Mouse (Mus musculus) kidney, postnatal 36 days (tissue): ENCODE measurements at regions not wholly inside any gene's neighbourhood (a gene's known extent, or its start where the extent isn't known, plus 50 kb on each side); places are given as distances from the start of the nearest gene placed in this dataset.

Source experiments
- DNase-seq, 2 experiments: peaks; one replicate each; pipeline ENCODE4 v3.0.0; 2021 to 2022; ENCODE audit warnings: mixed read lengths in 2 of 2

DNA sequence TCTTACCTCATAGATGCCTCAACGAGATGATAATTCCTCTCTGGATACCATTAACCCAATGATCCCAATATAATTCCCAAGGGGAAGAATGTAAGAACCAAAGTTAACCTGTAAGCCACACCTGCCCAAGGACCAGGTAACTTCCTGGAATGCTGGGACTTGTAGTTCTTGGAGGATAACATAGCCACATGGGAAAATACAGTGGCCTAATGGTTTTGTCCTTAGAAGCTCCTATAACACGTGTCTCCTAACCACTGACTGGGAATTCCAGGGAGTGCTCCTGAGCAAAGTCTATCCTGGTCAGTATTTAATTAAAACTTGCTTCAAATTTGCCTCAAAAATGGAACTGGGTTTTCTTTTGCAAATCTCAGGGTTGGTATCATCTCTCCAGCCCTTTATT, 119.9 kb downstream of the Evx1 start:
- peak in 1 of 2 experiments; percentile 7 for DNase-seq

DNA sequence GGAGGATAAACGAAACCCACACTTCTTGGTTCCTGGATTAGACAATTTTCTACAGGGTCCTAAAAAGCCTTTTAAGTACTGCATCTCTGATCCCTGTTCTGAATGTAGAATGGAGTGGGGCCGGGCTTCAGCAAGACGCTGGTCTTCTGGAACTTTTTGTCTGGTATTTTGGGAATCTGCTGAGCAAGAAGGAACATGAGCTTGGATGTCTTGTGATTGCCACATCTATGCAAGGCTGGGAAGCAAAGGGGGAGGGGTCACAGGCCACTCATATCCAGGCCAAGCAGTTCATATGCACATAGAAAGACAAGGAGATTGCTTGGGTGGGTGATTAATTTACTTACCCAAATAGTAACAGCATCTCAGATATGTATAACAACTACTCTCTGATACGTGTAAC, 121.5 kb downstream of the Evx1 start:
- peak; percentile 9 to 19 for DNase-seq

DNA sequence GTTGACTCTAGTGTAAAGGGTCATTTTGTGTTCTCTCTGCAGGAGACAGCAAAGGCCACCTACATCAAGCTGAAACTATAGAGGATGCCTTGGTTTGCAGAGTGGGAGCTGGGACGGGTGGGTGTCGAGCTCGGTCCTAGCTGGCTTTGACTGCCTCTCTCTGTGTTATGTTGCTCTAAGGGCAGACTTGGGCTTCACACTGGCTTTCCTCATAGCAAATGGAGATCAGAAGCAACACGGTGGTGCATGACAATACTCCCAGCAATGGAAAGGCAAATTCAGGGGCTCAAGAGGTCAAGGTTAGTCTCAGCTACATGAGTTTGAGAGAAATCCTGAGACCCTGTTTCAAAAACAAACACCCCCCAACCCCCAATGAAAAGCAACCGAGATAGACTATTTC, 122.1 kb downstream of the Evx1 start:
- no peak for DNase-seq

DNA sequence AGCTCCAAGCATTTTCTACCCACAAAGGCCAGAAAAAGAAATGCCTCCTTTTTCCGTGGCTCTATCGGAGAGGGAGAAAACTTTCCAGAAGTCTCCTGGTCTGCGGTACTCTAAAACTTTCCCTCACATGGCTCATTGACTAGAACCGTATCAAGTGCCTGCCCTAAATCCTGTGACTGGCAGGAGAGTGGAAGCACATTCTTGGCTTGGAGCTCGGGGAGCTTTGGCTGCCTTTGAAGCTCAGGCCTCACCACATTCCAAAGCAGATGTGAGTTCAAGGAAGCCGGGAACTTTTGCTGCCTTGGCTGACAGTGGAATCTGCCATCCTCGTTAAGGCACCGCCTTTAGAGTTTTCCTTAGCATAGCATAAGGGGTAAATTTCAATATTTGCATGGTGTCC, 125.1 kb downstream of the Evx1 start:
- DNase-seq: peak in 1 of 2 experiments; percentile 14

DNA sequence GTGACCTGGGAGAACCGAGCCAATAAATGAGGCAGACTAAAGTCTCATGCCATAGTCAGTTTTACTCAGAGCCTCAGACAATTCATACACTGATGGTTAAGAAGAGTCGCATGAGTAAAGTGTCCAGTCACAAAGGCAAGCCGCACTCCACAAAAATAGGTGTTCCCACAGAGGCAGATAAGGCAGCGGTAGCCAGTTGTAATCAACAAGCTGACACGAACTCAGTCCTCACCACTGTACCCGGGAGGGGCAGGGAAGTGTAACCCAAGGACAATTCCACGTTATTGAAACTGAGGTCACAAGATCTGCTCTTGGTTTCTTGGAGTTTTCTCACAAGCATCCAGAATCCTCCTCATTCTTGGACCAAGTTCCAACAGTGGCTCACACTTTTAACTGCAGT, 125.9 kb downstream of the Evx1 start:
- no peak for DNase-seq

DNA sequence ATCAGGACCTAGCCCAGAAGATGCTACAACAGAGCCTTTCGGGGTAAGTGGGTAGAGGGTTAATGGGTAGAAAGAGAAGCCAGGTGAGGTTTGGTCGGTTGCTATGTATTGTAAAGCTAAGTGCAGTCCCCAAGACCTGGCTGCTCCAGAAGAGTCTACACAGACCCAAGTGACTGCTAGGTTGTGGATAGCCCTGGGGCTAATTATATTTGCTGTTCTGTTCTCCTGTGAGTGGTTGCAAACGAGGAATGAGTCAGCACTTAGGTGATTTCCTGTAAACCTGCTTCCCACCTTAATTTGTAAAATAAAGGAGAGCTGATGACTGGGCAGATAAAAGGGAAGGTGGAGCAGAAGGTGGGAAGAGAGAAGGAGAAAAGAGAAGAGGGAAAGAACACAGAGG, 126.9 kb downstream of the Evx1 start:
- DNase-seq: no peak

DNA sequence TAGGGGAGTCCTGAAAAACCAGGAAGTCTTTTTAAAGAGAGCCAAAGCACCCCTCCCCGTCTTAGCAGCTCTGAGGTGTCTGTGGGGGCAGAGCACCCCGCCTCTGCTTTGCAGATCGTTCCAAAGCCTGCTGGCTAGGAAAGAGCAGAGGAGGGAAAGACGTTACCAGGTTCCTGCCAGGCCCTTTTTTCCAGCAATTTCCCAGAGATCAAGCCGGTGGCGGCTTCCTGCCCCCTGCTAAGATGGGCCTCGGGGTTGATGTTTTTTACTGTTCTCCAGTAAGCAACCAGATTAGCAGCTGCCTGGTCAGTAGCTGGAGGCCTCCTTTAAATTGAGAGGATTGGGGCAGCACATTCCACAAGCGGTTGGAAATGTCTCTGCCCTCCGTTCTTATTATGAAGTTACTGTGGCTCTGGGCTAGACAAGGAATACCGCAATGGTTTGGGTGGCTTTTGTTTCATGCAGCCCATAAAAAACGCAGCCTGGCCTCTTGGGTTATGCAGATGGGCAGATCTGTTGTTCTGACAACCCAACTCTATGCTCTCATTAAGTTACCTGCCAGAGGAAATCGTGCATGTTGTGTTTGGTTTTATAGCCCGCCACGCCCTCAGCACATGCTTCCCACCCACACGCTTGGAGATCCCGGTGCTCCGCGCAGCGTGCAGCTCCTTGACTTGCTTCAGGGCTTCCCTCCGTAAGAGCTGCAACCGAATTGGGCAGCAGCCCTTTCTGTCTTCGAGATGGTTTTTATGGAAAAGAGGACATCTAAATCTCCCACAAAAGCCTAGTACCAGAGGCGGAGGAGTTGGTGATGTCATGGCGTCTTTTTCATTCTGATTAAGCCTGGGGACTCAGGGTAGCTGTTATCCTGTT, 130.1 kb downstream of the Evx1 start:
- peak in 1 of 2 experiments; percentile 5 for DNase-seq

DNA sequence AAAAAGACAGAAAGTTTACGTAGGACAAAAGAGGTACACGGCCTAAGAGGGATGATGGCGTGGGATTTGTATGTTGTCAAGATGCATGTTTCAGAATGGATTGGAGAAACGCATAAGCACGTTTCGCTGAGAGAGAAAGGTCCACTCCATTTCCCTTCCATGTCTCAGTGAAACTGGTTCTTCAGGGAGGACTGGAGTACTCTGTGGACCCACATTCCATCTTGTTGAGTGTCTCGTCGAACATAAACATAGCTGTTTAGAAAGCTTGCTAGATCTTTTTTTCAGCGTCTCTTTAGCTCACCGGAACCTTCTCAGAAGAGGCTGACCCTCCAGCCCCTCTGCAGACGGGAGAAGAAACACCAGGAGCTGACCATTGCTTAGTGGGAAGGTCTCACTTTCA, 145.5 kb downstream of the Evx1 start:
- no peak for DNase-seq

DNA sequence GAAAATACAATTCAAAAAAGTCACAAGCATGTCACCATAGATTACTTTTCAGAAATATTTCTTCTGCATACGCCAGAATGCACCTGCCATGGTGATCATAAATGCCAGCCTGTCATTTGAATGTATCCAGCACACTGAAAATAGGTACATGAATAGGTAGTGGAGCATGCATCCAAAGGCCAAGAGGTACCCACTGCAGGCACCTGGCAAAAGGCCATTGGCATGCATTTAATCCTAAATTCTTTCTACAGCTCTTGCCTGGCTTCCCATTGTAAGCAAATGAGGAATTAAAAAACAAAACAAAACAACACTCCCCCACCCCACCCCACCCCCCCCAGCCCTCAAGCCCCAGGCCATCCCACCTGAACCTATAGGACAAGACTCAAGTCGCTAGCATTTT, 147.9 kb downstream of the Evx1 start:
- no peak for DNase-seq

DNA sequence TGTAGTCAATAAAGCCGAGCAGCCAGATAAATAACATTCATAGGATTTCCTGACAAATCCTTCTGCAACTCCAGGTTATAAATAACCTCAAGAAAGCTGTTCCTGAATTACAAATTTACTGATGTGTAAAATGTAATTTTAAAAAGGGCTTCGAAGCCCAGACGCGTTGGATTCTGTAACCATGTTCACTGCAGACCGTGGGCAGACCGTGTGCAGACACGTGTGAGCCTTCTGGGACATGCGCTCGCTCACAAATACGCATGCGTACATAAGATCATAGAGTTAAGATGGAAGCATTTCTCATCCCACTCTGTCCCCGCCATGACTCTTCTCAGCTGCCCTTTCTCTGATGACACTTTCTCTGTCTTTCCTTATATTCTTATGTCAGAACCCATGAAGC, 150.1 kb downstream of the Evx1 start:
- DNase-seq: no peak

DNA sequence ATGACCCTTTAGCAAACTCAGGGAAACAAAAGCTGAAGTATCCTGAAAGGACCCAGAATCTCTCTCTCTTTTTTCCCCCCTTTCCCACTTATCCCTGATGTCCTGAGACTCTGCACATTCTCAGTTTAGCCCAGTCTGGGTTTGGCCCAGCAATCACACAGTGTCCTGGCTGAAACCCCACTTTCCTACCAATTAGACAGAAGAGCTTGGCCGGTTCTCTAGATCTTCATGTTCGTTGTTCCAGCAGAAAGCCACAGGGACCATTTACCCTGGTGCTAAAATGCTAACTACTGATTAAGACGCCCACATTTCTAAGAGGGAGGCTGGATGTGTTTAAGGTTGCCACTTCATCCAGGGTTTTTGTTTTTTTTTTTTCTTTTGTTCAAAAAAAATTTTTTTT, 151.3 kb downstream of the Evx1 start:
- no peak for DNase-seq

DNA sequence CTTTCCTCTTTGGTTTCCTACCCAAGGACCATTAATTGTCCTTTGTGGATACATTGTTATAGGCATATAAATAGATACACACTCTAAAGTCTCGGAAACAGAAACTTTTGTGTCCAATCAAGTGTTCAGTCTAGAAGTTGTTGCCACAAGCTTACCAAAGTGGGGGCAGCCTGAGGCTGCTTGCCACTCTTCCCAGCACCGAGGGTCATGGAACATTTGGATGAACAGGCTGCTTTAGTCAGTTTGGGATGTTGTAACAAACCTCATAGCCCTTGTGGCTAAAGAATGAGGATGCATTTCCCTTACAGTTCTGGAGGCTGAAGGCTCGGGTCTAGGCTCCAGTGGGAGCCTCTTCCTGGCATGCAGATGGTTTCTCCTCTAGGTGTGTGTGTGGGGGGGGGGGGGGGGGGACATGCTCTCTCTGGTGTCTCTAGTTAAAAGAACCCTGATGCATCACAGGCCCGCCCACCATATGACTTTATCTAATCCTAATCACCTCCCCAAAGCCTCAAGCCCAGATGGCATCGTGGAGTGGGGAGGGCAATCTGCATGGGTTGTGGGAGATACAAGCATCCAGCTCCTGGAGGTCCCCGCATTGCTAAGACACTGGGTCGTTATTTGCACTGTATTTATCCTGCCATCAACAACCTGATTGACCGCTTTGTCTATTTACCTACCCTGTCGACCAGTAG, 152.7 kb downstream of the Evx1 start:
- DNase-seq: no peak

DNA sequence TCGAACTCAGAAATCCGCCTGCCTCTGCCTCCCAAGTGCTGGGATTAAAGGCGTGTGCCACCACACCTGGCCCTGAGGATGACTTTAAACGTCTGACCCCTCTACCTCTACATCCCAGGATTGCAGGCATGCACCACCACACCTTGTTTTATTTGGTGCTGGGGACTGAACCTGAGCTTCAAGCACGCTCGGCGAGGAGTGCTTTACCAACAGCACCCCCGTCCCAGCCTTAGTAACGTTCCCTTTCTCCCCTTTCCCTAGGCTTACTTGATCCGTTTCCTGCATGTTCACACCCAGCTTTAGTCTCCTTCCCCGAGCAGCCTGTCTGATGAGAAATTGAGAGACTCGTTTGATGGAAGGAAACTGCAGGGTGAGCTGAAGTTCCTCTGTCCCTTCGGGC, 157.5 kb downstream of the Evx1 start:
- no peak for DNase-seq

DNA sequence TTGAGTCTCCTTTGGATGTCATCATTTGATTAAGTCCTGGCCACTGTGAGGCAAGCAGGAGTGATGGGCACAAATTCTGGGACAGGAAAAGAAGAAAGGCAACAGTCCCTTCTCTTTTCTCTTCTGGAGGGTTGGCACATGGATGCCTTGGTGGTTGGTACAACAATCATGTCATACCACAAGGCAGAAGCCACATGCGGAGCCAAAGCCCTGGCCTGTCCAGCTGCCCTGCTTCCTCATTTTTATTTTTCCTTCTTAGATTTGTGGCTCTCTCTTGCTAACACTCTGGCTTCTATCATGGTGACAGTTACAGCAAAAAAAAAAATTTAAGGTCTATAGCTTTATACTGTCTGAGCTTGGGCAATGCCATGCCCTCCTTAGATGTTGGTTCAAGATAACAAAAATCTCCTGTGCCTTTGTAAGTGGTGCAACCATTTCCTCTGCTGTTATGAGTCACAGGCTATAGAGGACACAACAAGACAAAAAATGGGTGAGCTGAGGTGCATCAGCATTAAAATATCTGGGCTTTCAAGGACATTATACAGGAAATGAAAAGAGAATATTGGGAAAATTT, 158.2 kb downstream of the Evx1 start:
- no peak for DNase-seq

DNA sequence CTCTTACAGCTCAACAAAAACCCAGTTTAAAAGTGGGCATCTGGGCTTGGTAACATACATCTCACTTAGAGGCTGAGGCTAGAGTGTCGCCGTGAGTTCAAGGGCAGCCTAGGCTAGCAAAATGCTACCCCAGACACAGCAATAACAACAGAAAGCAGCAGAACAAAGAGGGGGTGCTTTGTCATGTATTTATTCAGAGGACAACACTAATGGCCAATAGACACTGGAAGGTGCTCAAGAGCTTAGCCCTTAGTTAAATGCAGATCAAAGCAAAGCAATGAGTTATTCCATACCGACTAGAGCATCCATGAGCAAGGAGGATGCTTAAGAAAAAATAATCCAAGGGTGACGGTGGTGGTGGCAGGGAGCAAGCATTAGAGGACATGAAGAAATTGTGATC, 158.7 kb downstream of the Evx1 start:
- DNase-seq: no peak

DNA sequence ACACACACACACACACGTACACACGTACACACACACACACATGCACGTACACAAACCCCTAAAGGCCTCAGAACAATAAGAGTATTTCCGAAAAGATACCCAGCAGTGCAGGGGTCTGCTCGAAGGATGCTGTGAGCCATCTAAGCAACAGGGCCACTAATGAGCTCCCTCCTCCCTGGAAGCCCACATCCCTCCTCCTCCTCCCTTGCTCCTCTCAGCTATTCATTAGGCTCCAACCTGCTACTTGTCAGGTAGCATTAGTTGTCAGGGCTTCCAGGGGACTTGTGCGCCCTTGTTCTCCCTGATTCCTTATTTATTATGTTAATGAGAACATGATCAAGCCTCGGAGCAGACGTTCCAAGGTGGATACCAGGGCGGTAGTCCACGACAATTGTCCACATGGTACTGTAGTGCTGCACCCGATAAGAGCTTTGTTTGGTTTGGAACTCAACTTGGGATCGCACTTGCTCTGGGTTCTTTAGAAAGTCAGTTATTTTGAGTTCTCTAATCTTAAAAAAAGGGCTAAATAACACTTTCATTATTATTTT, 159.8 kb downstream of the Evx1 start:
- DNase-seq: no peak

DNA sequence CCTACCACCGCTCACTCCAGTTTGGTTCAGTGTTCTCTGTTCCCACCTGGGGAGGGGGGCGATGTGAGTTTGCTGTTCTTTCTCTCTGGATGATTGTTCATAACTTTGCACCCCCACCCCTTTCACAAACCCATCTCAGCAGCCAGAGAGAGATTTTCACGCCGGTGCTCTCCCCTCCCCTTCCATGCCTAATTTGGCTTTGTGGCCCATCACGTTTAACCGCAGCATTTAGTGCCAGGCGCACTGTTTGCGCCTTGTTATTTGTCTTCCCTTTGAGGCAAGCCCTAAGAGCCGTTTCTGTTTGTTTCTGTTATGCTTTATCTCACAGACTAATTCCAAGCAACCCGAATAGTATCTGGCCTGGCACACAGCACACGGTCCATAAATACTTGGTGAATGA, 160.6 kb downstream of the Evx1 start:
- no peak for DNase-seq

DNA sequence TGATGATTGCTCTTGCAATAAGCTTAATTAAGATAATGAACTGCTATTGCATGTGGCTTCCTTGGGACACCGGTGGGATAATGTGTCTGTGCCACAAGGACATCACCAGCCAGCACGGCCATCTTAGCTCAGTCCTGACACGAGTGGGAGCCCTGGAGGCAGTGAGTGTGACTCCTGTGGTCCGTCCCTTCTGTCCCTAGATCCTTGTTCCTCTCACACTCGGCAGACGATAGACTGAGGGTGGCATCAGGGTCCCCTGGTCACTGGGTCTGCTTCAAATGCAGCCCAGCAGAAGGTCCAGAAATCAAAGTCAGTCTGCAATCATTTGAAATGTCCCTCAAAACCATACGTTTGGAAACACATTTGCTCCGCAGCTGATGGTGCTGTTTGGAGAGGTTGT, 162.4 kb downstream of the Evx1 start:
- no peak for DNase-seq

DNA sequence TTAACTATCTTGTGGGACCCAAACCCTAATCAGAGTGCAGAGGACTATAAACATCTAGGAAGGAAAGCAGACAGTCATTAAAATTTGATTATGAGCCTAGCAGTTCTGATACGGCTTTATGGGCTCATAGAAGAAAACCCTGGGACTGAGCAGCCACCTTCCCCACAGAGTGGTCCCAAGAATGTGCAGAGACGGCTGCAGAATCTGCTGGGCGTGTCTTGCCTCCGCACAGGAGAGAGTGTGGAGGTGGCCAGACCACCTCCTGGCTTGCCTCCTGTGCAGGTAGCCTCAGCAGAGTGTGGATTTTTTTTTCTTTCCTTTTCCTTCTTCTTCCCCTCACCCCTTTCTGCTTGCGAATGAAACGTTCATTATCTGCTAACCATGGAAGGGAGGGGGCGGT, 163.3 kb downstream of the Hibadh start:
- DNase-seq: no peak

DNA sequence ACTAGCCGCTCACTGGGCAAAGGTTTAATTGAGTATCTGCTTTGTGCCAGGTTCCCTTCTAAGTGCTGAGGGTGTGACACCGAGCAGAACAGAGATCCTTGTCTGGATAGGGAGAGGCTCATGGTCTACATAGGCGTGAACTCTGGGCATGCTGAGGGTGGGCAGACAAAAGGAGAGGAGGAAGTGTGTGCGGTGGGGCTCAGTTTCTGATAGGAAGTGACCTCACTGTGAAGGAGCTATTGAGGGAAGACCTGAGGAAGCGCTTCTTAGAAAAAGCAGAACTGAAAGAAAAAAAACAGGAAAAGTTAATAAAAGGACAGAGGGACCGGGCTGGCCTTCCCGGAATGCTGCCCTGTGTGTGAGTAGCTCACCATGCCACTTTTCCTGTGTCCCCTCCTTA, 162.8 kb downstream of the Hibadh start:
- DNase-seq: peak; percentile 12 to 28

DNA sequence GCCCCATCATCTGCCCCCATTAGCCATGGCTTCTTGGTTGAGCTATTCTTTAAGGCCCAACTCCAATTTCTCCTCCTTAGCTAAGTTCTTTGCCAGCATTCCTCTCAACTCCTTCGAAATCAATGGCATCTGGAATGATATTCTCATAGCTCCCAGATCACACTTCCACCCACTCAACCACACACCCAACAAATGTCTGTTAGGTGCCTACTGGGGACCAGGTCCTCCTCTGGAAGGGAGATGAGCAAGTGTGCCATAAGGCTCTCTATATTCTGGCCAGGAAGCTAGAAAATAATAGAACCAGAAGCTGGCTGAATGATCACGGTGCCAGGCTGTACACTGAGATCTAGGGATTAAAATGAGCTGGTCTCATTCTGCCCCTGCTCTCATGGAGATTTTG, 161.6 kb downstream of the Hibadh start:
- no peak for DNase-seq

DNA sequence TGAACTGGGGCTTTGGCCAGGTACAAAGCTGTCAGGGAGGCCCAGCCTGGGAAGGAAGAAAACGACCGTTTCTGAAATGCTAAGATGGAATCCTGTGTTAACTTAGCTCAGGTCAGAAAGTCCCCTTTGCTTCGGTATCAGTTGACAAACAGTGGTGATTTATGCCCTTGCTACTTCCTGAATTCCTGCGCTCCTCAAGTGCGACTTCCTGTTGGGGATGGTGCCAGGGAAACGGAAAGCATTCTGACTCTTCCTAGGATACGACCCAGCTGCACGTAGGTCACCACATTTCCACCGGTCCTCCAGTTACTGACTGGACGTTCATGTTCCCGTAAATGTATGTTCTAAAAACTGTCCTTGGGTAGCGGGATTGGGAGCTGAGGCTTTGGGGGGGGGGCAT, 161.0 kb downstream of the Hibadh start:
- DNase-seq: peak; percentile 86

DNA sequence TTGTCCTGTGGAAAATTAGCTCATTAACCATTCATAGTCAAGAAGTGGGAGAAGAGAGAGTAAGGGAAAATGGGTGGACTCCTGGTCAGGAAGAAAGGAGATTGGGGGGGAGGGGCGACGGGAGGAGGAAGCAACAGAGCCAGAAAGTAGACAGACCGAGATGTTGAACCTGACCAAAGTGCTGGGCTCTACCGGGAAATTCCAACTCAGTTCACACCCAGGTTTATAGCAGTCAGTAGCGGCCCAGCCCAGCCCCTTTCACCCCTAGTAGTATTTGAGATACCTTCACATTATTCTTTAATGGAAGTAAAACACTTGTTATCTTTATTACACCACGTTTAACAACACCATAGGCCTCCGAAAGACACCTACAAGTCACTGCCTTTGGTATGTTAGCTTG, 158.2 kb downstream of the Hibadh start:
- DNase-seq: peak in 1 of 2 experiments; percentile 6

DNA sequence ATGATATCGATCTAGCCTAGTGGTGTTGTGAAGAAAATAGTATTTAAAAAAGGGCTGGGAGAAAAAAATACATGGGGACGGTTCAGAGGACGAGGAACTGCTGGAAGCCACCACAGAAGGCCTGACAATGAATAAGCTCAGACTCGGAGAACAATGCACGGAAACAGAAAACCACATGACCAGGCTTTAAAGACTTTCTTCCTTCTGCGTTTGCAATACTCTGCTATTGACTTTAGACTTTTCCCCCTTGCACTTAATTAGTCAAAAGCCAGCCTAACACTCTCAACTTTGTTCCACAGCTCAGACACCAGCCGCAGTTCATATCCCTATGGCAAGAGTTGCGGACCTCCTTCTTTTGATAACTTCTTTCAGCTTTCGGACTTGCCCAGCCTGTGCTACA, 154.0 kb downstream of the Hibadh start:
- peak in 1 of 2 experiments; percentile 30 for DNase-seq
